Mouse (Mus musculus): ENCODE results near the gene Cuedc2. TPM values are rescaled to one million over a fixed set of nuclear protein-coding genes. Genes with fewer than 3 reads are reported as not detected.

Cuedc2 gene
- total and polyA plus RNA-seq, 2 experiments from 2014 or later, result 91.7 to 129 TPM

DNA sequence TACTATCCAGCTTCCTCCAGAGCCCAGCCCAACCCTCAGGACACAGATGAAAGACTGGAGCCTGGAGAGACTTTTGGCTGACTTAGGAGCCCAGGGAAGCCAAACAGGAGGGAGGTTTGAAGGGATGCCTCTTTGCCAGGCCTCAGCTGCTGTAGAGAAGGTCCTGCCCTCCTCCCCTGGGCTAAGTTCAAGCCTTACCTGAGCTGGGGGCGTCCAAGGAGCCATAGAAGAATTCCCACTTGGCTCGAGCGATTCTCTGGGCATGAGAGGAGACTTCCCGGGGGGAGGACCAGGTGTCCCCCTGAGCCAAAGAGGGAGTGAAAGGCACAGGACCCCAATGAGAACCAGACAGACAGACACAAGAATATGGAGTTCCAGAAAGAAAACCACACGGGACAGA lies 14.8 kb downstream of the Cuedc2 start:
- Histone ChIP-seq H3K27ac (ENCODE audit: low read depth) (no peak overlapping the region), H3K36me3 (replicated peaks; ENCODE audit: control insufficient read depth, insufficient read depth, low read length) (no peaks in the 10 kb centered on the region), H3K4me2 (ENCODE audit: low read depth, low read length) (no peak overlapping the region), H3K4me3 (ENCODE audit: low read depth, low read length) (no peak overlapping the region), H3K9me3 (replicated peaks; ENCODE audit: control insufficient read depth, low read length) (no peaks in the 10 kb centered on the region), H3K4me1 (ENCODE audit: control insufficient read depth, insufficient read depth) (0 out of 2 replicates have a peak, but pooled peaks cover under 1% of the 10 kb centered on the region), H3K27me3 (ENCODE audit: control insufficient read depth, insufficient read depth, low read length) (peaks cover 86% of the 10 kb centered on the region), H3K9ac (replicated peaks; ENCODE audit: low read depth, low read length) (no peak overlapping the region)
- TF ChIP-seq EP300 (IDR thresholded peaks at IDR 0.05; ENCODE audit: low read depth) (no peak), CTCF (IDR thresholded peaks at IDR 0.05; ENCODE audit: low read depth) (no peak)
- WGBS, result 56% methylated on average over 5 of the region's 5 CpGs
- DNase-seq (ENCODE audit: low spot score), result no peak
- ATAC-seq (ENCODE audit: insufficient read depth, low read depth), result no peak

DNA sequence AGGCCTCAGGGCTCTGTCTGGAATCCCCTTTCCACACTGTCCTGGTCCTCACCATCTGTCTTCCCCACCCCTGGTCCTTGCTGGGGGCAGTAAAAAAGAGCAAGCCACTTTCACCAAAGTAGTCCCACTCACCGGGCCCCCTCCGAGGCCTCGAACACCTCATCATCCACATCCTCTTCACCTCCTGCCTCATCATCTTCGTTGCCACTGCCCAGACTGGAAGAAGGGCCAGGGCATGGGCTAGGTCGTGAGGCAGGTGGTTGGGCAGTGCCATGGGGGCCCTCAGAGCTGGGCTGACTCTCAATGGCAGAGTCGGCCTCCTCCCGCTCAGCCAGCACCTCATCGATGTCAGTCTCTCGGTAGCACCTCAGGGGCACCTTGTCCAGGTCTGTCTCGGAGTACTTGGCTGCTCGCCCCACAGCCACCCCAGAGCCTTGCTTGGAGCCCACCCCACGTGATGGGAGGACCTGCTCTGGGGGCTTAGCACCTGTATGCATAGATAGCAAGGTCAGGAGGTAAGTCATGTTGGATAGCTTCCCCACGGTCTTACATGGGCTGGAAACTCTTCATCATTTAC lies 15.4 kb downstream of the Cuedc2 start:
- Histone ChIP-seq H3K4me1 (ENCODE audit: control insufficient read depth, insufficient read depth) (no peaks in the 10 kb centered on the region), H3K27ac (ENCODE audit: low read depth) (no peak overlapping the region), H3K36me3 (replicated peaks; ENCODE audit: control insufficient read depth, insufficient read depth, low read length) (no peaks in the 10 kb centered on the region), H3K4me2 (ENCODE audit: low read depth, low read length) (no peak overlapping the region), H3K4me3 (ENCODE audit: low read depth, low read length) (no peak overlapping the region), H3K9ac (replicated peaks; ENCODE audit: low read depth, low read length) (no peak overlapping the region), H3K27me3 (ENCODE audit: control insufficient read depth, insufficient read depth, low read length) (peaks cover 92% of the 10 kb centered on the region), H3K9me3 (replicated peaks; ENCODE audit: control insufficient read depth, low read length) (no peaks in the 10 kb centered on the region)
- DNase-seq (ENCODE audit: low spot score), result no peak
- ATAC-seq (ENCODE audit: insufficient read depth, low read depth), result no peak
- 63% methylated on average over 13 of the region's 13 CpGs for WGBS
- no peak for TF ChIP-seq EP300 (IDR thresholded peaks at IDR 0.05; ENCODE audit: low read depth)
- TF ChIP-seq CTCF (IDR thresholded peaks at IDR 0.05; ENCODE audit: low read depth), result no peak

- H3K27ac ChIP-seq (ENCODE audit: low read depth), result no peak overlapping the region
- ATAC-seq (ENCODE audit: insufficient read depth, low read depth) (no peak), DNase-seq (ENCODE audit: low spot score) (no peak)
- H3K4me2 ChIP-seq (ENCODE audit: low read depth, low read length), result no peak overlapping the region
- H3K4me1 ChIP-seq (ENCODE audit: control insufficient read depth, insufficient read depth), result no peaks in the 10 kb centered on the region
- H3K4me3 ChIP-seq (ENCODE audit: low read depth, low read length), result no peak overlapping the region
- no peak overlapping the region for H3K9ac ChIP-seq (replicated peaks; ENCODE audit: low read depth, low read length)
- TF ChIP-seq CTCF (IDR thresholded peaks at IDR 0.05; ENCODE audit: low read depth) (no peak), EP300 (IDR thresholded peaks at IDR 0.05; ENCODE audit: low read depth) (no peak)
- H3K27me3 ChIP-seq (ENCODE audit: control insufficient read depth, insufficient read depth, low read length), result peaks cover 99% of the 10 kb centered on the region
- H3K9me3 ChIP-seq (replicated peaks; ENCODE audit: control insufficient read depth, low read length), result no peaks in the 10 kb centered on the region
- WGBS, result 34% methylated on average over 11 of the region's 11 CpGs
- no peaks in the 10 kb centered on the region for H3K36me3 ChIP-seq (replicated peaks; ENCODE audit: control insufficient read depth, insufficient read depth, low read length)
These were observed 16.1 kb downstream of the Cuedc2 start for GRCm38 (mm10) chr19:46322144-46322995.

- H3K4me1 ChIP-seq (ENCODE audit: control insufficient read depth, insufficient read depth), result no peaks in the 10 kb centered on the region
- H3K9ac ChIP-seq (replicated peaks; ENCODE audit: low read depth, low read length), result no peak overlapping the region
- peaks cover 100% of the 10 kb centered on the region for H3K27me3 ChIP-seq (ENCODE audit: control insufficient read depth, insufficient read depth, low read length)
- H3K9me3 ChIP-seq (replicated peaks; ENCODE audit: control insufficient read depth, low read length), result no peaks in the 10 kb centered on the region
- no peak overlapping the region for H3K4me3 ChIP-seq (ENCODE audit: low read depth, low read length)
- ATAC-seq (ENCODE audit: insufficient read depth, low read depth) (no peak), DNase-seq (ENCODE audit: low spot score) (no peak)
- no peak overlapping the region for H3K27ac ChIP-seq (ENCODE audit: low read depth)
- TF ChIP-seq EP300 (IDR thresholded peaks at IDR 0.05; ENCODE audit: low read depth) (no peak), CTCF (IDR thresholded peaks at IDR 0.05; ENCODE audit: low read depth) (no peak)
- WGBS, result 30% methylated on average over 6 of the region's 6 CpGs
- H3K4me2 ChIP-seq (ENCODE audit: low read depth, low read length), result no peak overlapping the region
- H3K36me3 ChIP-seq (replicated peaks; ENCODE audit: control insufficient read depth, insufficient read depth, low read length), result no peaks in the 10 kb centered on the region
These were observed 17.2 kb downstream of the Cuedc2 start for GRCm38 (mm10) chr19:46321101-46321943.

DNA sequence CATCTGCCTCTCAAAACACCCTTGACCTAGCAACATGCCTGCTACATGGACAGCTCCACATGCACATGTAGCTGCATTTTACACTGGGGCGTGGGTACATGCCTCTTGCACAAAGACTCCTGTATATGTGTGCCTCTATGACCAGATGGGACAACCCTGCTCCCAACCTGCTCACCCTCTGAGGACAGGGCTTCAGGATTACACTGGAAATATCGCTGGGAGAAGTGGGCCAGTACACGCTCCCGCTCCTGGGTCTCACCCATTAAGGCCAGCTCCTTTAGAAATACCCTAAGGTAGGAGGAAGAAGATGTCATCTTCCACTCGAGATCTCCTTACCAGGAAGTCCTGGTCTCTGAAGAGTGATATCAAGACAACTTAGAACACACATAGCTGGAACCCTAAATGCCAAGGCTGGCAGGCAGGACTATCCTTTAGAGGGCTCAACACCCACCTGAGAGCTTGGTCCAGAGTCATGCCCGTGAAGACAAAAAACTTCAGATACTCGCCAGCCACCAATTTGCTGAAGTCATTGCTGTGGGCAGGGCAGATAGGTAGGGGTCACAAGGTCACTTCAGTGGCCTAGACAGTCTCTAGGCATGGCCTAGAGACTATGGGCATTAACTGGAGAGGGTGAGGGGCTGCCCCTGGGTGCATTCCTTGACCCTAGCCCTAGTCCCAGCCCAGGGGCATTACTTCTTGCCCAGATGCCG lies 18.3 kb downstream of the Cuedc2 start:
- ATAC-seq (ENCODE audit: insufficient read depth, low read depth) (no peak), DNase-seq (ENCODE audit: low spot score) (no peak)
- Histone ChIP-seq H3K27me3 (ENCODE audit: control insufficient read depth, insufficient read depth, low read length) (peaks cover 100% of the 10 kb centered on the region), H3K36me3 (replicated peaks; ENCODE audit: control insufficient read depth, insufficient read depth, low read length) (no peaks in the 10 kb centered on the region), H3K9me3 (replicated peaks; ENCODE audit: control insufficient read depth, low read length) (no peaks in the 10 kb centered on the region), H3K4me3 (ENCODE audit: low read depth, low read length) (no peak overlapping the region), H3K9ac (replicated peaks; ENCODE audit: low read depth, low read length) (no peak overlapping the region), H3K4me1 (ENCODE audit: control insufficient read depth, insufficient read depth) (no peaks in the 10 kb centered on the region), H3K4me2 (ENCODE audit: low read depth, low read length) (no peak overlapping the region), H3K27ac (ENCODE audit: low read depth) (no peak overlapping the region)
- WGBS, result 63% methylated on average over 8 of the region's 8 CpGs
- TF ChIP-seq EP300 (IDR thresholded peaks at IDR 0.05; ENCODE audit: low read depth), result no peak
- TF ChIP-seq CTCF (IDR thresholded peaks at IDR 0.05; ENCODE audit: low read depth), result no peak

All from heart, postnatal 0 days (tissue).